Mouse (Mus musculus) hindbrain, embryonic 13.5 days (tissue): ENCODE measurements around the gene Kcnma1. TPM values are rescaled to one million over a fixed set of nuclear protein-coding genes. Genes with fewer than 3 reads are reported as not detected.
A peak's percentile ranks its signal among the peaks of the same experiment; 100 is the strongest.

Experiments
- ATAC-seq: fragments of 200-750 bp; cut with Nextera tagmentation; 2 replicates; pipeline ENCODE4 v1.8.0; 2017; ENCODE audit warnings: moderate TSS enrichment; ENCODE audit not compliant: low FRiP score
- H3K27ac ChIP-seq: fragments of 300-500 bp; sonication (generic); 2 replicates; pipeline ENCODE4 v1.5.1; 2015; ENCODE audit warnings: inconsistent platforms, mild to moderate bottlenecking, moderate library complexity
- H3K27me3 ChIP-seq: fragments of 300-500 bp; sonication (generic); 2 replicates; pipeline ENCODE4 v1.6.1; 2015; ENCODE audit warnings: mild to moderate bottlenecking, inconsistent platforms
- H3K36me3 ChIP-seq: fragments of 300-500 bp; sonication (generic); 2 replicates; pipeline ENCODE4 v1.6.1; 2015; ENCODE audit warnings: mild to moderate bottlenecking, inconsistent platforms
- H3K4me1 ChIP-seq: fragments of 300-500 bp; sonication (generic); replicated peaks from 2 replicates; pipeline ENCODE4 v1.6.1; 2015; ENCODE audit warnings: inconsistent platforms
- H3K4me2 ChIP-seq: fragments of 300-500 bp; sonication (generic); 2 replicates; pipeline ENCODE4 v1.6.1; 2015; ENCODE audit warnings: inconsistent platforms, mild to moderate bottlenecking, moderate library complexity
- H3K4me3 ChIP-seq: fragments of 300-500 bp; sonication (generic); 2 replicates; pipeline ENCODE4 v1.5.1; 2015; ENCODE audit warnings: mild to moderate bottlenecking, inconsistent platforms
- H3K9ac ChIP-seq: fragments of 300-500 bp; sonication (generic); 2 replicates; pipeline ENCODE4 v1.6.1; 2015; ENCODE audit warnings: mild to moderate bottlenecking, inconsistent platforms
- H3K9me3 ChIP-seq: fragments of 300-500 bp; sonication (generic); 2 replicates; pipeline ENCODE4 v1.6.1; 2016; ENCODE audit warnings: inconsistent platforms
- whole genome bisulfite sequencing: fragments of 180-500 bp; shearing (Covaris S2); methylation state at CpG from one replicate; pipeline ENCODE4 v1.1.7; 2015; 5-methylcytosine and 5-hydroxymethylcytosine counted together
- polyA plus RNA-seq: library from polyadenylated mRNA; unstranded; fragments of >200 nt; fragmentation: Nextera tagmentation; extraction: Ambion mirVana; gene quantifications from 2 replicates; pipeline ENCODE4 v1.2.1, GENCODE M21; 2015

Kcnma1 gene
- polyA plus RNA-seq, 1 experiment from 2014 or later = 13.8 TPM

GRCm38 (mm10) chr14:23570251-23570650 is 444.0 kb downstream of the Kcnma1 start:
- Histone ChIP-seq H3K4me2 (no peak overlapping the region), H3K27me3 (no peaks in the 10 kb centered on the region), H3K4me1 (0 out of 2 replicates have a peak, but pooled peaks cover 7% of the 10 kb centered on the region), H3K27ac (no peak overlapping the region), H3K9me3 (no peaks in the 10 kb centered on the region), H3K9ac (no peak overlapping the region), H3K4me3 (no peak overlapping the region), H3K36me3 (no peaks in the 10 kb centered on the region)
- 75% methylated on average over 1 of the region's 1 CpGs for WGBS
- ATAC-seq = no peak

GRCm38 (mm10) chr14:23565931-23566330 is 448.4 kb downstream of the Kcnma1 start:
- H3K9me3 ChIP-seq = no peaks in the 10 kb centered on the region
- ATAC-seq = no peak
- no peak overlapping the region for H3K4me3 ChIP-seq
- 0 out of 2 replicates have a peak, but pooled peaks cover 12% of the 10 kb centered on the region for H3K4me1 ChIP-seq
- H3K36me3 ChIP-seq = no peaks in the 10 kb centered on the region
- H3K9ac ChIP-seq = no peak overlapping the region
- 85% methylated on average over 3 of the region's 3 CpGs for WGBS
- H3K27ac ChIP-seq = no peak overlapping the region
- no peaks in the 10 kb centered on the region for H3K27me3 ChIP-seq
- no peak overlapping the region for H3K4me2 ChIP-seq

GRCm38 (mm10) chr14:23564474-23564873 is 449.8 kb downstream of the Kcnma1 start:
- H3K27ac ChIP-seq = no peak overlapping the region
- no peaks in the 10 kb centered on the region for H3K36me3 ChIP-seq
- WGBS = 49% methylated on average over 7 of the region's 7 CpGs

GRCm38 (mm10) chr14:23563180-23563579 is 451.1 kb downstream of the Kcnma1 start:
- no peak for ATAC-seq

More at GRCm38 (mm10) chr14:23564474-23564873, 449.8 kb downstream of the Kcnma1 start:
- Histone ChIP-seq H3K4me3 (no peak overlapping the region), H3K9ac (no peak overlapping the region), H3K4me1 (0 out of 2 replicates have a peak, but pooled peaks cover 12% of the 10 kb centered on the region), H3K4me2 (no peak overlapping the region), H3K9me3 (no peaks in the 10 kb centered on the region), H3K27me3 (no peaks in the 10 kb centered on the region)
- no peak for ATAC-seq

GRCm38 (mm10) chr14:23555647-23556046 is 458.6 kb downstream of the Kcnma1 start:
- Histone ChIP-seq H3K4me2 (no peak overlapping the region), H3K4me1 (0 out of 2 replicates have a peak, but pooled peaks cover 4% of the 10 kb centered on the region), H3K9ac (no peak overlapping the region), H3K9me3 (no peaks in the 10 kb centered on the region), H3K4me3 (no peak overlapping the region), H3K27ac (no peak overlapping the region), H3K27me3 (no peaks in the 10 kb centered on the region), H3K36me3 (no peaks in the 10 kb centered on the region)
- no peak for ATAC-seq
- 88% methylated on average over 2 of the region's 2 CpGs for WGBS

More at GRCm38 (mm10) chr14:23563180-23563579, 451.1 kb downstream of the Kcnma1 start:
- no peaks in the 10 kb centered on the region for H3K9me3 ChIP-seq
- WGBS = 60% methylated on average over 2 of the region's 2 CpGs
- no peak overlapping the region for H3K4me3 ChIP-seq
- H3K4me2 ChIP-seq = no peak overlapping the region
- H3K27ac ChIP-seq = no peak overlapping the region
- 0 out of 2 replicates have a peak, but pooled peaks cover 12% of the 10 kb centered on the region for H3K4me1 ChIP-seq
- H3K9ac ChIP-seq = no peak overlapping the region
- no peaks in the 10 kb centered on the region for H3K36me3 ChIP-seq
- no peaks in the 10 kb centered on the region for H3K27me3 ChIP-seq

GRCm38 (mm10) chr14:23552252-23552974 is 461.9 kb downstream of the Kcnma1 start:
- Histone ChIP-seq H3K4me2 (no peak overlapping the region), H3K27me3 (no peaks in the 10 kb centered on the region), H3K4me1 (0 out of 2 replicates have a peak, but pooled peaks cover 4% of the 10 kb centered on the region), H3K9me3 (no peaks in the 10 kb centered on the region), H3K4me3 (no peak overlapping the region), H3K9ac (no peak overlapping the region), H3K27ac (peak overlapping the region; percentile 23; the same call in 1 of the 2 replicates), H3K36me3 (no peaks in the 10 kb centered on the region)
- 61% methylated on average over 5 of the region's 5 CpGs for WGBS
- ATAC-seq = no peak

GRCm38 (mm10) chr14:23550467-23550866 is 463.8 kb downstream of the Kcnma1 start:
- H3K27me3 ChIP-seq = no peaks in the 10 kb centered on the region
- WGBS = 85% methylated on average over 3 of the region's 3 CpGs
- H3K4me3 ChIP-seq = no peak overlapping the region
- no peak overlapping the region for H3K27ac ChIP-seq
- H3K36me3 ChIP-seq = no peaks in the 10 kb centered on the region
- no peak for ATAC-seq
- no peak overlapping the region for H3K4me2 ChIP-seq
- H3K4me1 ChIP-seq = 0 out of 2 replicates have a peak, but pooled peaks cover 4% of the 10 kb centered on the region
- H3K9me3 ChIP-seq = no peaks in the 10 kb centered on the region
- no peak overlapping the region for H3K9ac ChIP-seq

GRCm38 (mm10) chr14:23542131-23542530 is 472.2 kb downstream of the Kcnma1 start:
- Histone ChIP-seq H3K27ac (no peak overlapping the region), H3K4me2 (no peak overlapping the region), H3K9me3 (no peaks in the 10 kb centered on the region), H3K9ac (no peak overlapping the region), H3K27me3 (no peaks in the 10 kb centered on the region), H3K4me3 (no peak overlapping the region), H3K36me3 (no peaks in the 10 kb centered on the region), H3K4me1 (no peaks in the 10 kb centered on the region)
- no peak for ATAC-seq
- 89% methylated on average over 6 of the region's 6 CpGs for WGBS

GRCm38 (mm10) chr14:23539621-23540020 is 474.7 kb downstream of the Kcnma1 start:
- no peak overlapping the region for H3K27ac ChIP-seq
- WGBS = 88% methylated on average over 3 of the region's 3 CpGs
- H3K9ac ChIP-seq = no peak overlapping the region
- ATAC-seq = no peak
- no peak overlapping the region for H3K4me3 ChIP-seq
- no peak overlapping the region for H3K4me2 ChIP-seq
- no peaks in the 10 kb centered on the region for H3K4me1 ChIP-seq
- no peaks in the 10 kb centered on the region for H3K27me3 ChIP-seq
- H3K36me3 ChIP-seq = no peaks in the 10 kb centered on the region
- no peaks in the 10 kb centered on the region for H3K9me3 ChIP-seq

- Histone ChIP-seq H3K27me3 (no peaks in the 10 kb centered on the region), H3K4me3 (no peak overlapping the region), H3K9me3 (no peaks in the 10 kb centered on the region), H3K36me3 (no peaks in the 10 kb centered on the region), H3K4me1 (0 out of 2 replicates have a peak, but pooled peaks cover 4% of the 10 kb centered on the region), H3K9ac (no peak overlapping the region), H3K27ac (no peak overlapping the region), H3K4me2 (no peak overlapping the region)
- no peak for ATAC-seq
- 80% methylated on average over 3 of the region's 3 CpGs for WGBS
Observed at GRCm38 (mm10) chr14:23533346-23533745, 480.9 kb downstream of the Kcnma1 start.

- Histone ChIP-seq H3K4me1 (0 out of 2 replicates have a peak, but pooled peaks cover 5% of the 10 kb centered on the region), H3K27ac (no peak overlapping the region), H3K36me3 (no peaks in the 10 kb centered on the region), H3K4me3 (no peak overlapping the region), H3K9me3 (no peaks in the 10 kb centered on the region), H3K4me2 (no peak overlapping the region), H3K27me3 (no peaks in the 10 kb centered on the region), H3K9ac (no peak overlapping the region)
- 73% methylated on average over 8 of the region's 8 CpGs for WGBS
- ATAC-seq = no peak
Observed at GRCm38 (mm10) chr14:23531735-23532525, 482.4 kb downstream of the Kcnma1 start.

- no peak overlapping the region for H3K9ac ChIP-seq
- no peak overlapping the region for H3K4me3 ChIP-seq
- no peak overlapping the region for H3K4me2 ChIP-seq
- no peaks in the 10 kb centered on the region for H3K9me3 ChIP-seq
- no peaks in the 10 kb centered on the region for H3K36me3 ChIP-seq
- no peaks in the 10 kb centered on the region for H3K27me3 ChIP-seq
- WGBS = 10% methylated on average over 4 of the region's 4 CpGs
- ATAC-seq = no peak
- no peak overlapping the region for H3K27ac ChIP-seq
- H3K4me1 ChIP-seq = 0 out of 2 replicates have a peak, but pooled peaks cover 5% of the 10 kb centered on the region
Observed at GRCm38 (mm10) chr14:23529720-23530119, 484.6 kb downstream of the Kcnma1 start.
